Mouse (Mus musculus) E14TG2a.4 (cell line): ENCODE data around the gene Elob.

Experiments
- H3K27me3 ChIP-seq: 2 replicates; pipeline ENCODE4 v1.6.1; 2014; ENCODE audit warnings: low read length, control low read depth; ENCODE audit not compliant: insufficient read depth
- H3K36me3 ChIP-seq: 2 replicates; pipeline ENCODE4 v1.6.1; 2014; ENCODE audit warnings: low read length, control low read depth; ENCODE audit not compliant: insufficient read depth
- H3K4me1 ChIP-seq: replicated peaks from 2 replicates; pipeline ENCODE4 v1.6.1; 2014; ENCODE audit warnings: low read depth, low read length, control low read depth
- H3K4me3 ChIP-seq: replicated peaks from 2 replicates; pipeline ENCODE4 v1.5.1; 2014; ENCODE audit warnings: mild to moderate bottlenecking, low read length
- H3K9me3 ChIP-seq: 2 replicates; pipeline ENCODE4 v1.6.1; 2014; ENCODE audit warnings: low read length, control low read depth
- CTCF ChIP-seq: conservative IDR thresholded peaks from 2 replicates; pipeline ENCODE4 v1.5.1; 2014; ENCODE audit warnings: low read length
- NANOG ChIP-seq: IDR thresholded peaks from 2 replicates; pipeline ENCODE4 v1.6.1; 2014; ENCODE audit warnings: borderline replicate concordance, low read length, mixed read lengths
- POU5F1 ChIP-seq: IDR thresholded peaks from 2 replicates; pipeline ENCODE4 v1.6.1; 2014; ENCODE audit warnings: low read length, borderline replicate concordance

The Elob gene

DNA sequence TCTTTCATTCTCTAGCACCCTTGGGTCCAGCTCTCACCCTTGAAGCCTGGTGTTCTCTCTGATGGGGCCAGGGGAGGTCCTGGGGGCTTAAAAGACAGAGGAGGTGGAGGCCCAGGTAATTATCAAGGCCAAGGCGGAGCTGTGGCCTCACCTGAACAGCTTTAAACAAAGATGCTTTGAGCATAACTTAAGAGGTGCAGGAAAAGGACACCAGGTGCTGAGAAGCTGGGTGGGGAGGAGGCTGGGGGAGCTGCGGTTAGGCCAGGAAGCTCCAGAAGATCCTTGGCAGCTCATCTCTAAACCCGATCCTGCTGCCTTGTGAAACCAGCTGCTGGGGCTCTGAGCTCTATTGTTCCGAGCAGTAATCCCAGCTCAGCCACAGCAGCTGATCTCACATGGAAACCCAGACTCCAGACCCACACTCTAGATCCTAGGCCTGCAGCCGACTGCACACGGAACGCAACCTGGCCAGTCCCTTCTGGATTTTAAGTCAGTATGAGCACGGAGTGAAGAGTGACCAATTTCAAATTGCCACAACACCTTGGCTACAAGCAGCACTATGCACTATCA, 7.2 kb upstream of the Elob start, which contains the start of gene Prss33:
Gene Prss33, minus strand, starts transcription at position 51 of the 570 bp plus-strand sequence.
- H3K27me3 ChIP-seq: peaks cover 17% of the 10 kb centered on the region
- H3K36me3 ChIP-seq: no peaks in the 10 kb centered on the region; the same call in 1 of the 2 replicates
- peaks cover 32% of the 10 kb centered on the region for H3K4me1 ChIP-seq
- H3K9me3 ChIP-seq: no peaks in the 10 kb centered on the region
- H3K4me3 ChIP-seq: peak within 1 kb of the TSS; percentile 67
- TF ChIP-seq POU5F1: no peak
- TF ChIP-seq NANOG: no peak
- no peak for TF ChIP-seq CTCF

DNA sequence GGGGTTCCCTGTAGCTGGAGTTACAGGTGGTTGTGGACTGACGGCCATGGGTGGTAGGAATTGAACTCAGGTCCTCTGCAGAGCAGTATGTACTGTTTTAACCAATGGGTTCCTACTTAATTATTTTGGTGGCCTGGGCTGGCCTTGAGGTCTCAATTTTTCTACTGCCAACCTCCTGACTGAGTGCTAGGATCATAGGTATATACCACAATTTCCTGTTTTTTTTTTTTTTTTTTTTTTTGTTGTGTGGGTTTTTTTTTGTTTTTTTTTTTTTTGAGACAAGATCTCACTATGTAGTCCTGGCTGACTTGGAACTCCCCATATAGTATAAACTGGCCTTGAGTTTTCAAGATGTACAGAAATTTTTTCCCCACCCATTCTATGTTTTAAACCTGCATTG, 2.3 kb upstream of the Elob start:
- peaks cover 13% of the 10 kb centered on the region for H3K27me3 ChIP-seq
- no peak for TF ChIP-seq NANOG
- TF ChIP-seq POU5F1: no peak
- no peak for TF ChIP-seq CTCF
- no peak overlapping the region for H3K4me3 ChIP-seq
- no peaks in the 10 kb centered on the region; the same call in 1 of the 2 replicates for H3K9me3 ChIP-seq
- peaks cover 15% of the 10 kb centered on the region for H3K36me3 ChIP-seq
- peaks cover 51% of the 10 kb centered on the region for H3K4me1 ChIP-seq

DNA sequence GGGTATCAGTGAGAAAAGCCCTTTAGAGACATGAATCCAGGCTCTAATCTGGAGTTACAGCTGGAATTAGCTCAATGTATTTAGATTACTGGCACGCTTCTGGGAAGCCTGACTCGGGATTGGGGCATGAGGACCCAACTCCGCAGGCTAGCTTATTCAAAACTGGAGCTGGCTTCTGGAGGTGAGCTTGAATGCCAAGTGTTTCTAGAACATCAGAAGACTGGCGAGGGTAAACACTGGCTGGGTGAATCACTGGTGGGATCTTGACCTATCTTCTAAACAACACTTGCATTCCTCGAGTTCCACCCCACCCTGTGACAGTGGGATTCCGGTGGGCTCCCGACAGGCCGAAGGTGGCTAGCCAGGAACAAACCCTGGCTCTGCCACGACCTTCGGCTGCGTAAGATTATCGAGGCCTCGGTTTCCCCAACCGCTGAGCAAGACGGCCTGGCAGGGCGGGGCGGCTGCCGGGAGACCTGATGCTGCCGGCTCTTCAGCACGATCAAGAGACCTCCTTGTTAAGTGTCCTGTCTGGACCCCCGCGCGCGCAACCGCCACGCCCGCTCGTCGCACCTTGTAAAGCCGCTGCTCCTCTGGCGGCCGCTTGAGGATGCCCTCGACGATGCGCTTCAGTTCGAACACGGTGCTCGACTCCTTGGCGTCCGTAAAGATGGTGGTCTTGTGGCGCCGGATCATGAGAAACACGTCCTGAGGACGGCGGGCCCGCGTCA, 500 bp downstream of the Elob start:
- TF ChIP-seq POU5F1 (no peak), NANOG (no peak), CTCF (no peak)
- H3K27me3 ChIP-seq: no peaks in the 10 kb centered on the region
- H3K9me3 ChIP-seq: peaks cover 11% of the 10 kb centered on the region; the same call in 1 of the 2 replicates
- peak overlapping the region; percentile 92 for H3K4me3 ChIP-seq
- H3K4me1 ChIP-seq: peaks cover 51% of the 10 kb centered on the region
- H3K36me3 ChIP-seq: peaks cover 43% of the 10 kb centered on the region

GRCm38 (mm10) chr17:23825591-23825990, 3.3 kb downstream of the Elob start:
- Histone ChIP-seq H3K4me1 (peaks cover 80% of the 10 kb centered on the region), H3K9me3 (peaks cover 39% of the 10 kb centered on the region), H3K4me3 (peak overlapping the region; percentile 7; the same call in 1 of the 2 replicates), H3K36me3 (peaks cover 71% of the 10 kb centered on the region), H3K27me3 (no peaks in the 10 kb centered on the region)
- no peak for TF ChIP-seq CTCF

- no peak for TF ChIP-seq POU5F1
- no peak for TF ChIP-seq CTCF
- TF ChIP-seq NANOG: no peak
- Histone ChIP-seq H3K27me3 (no peaks in the 10 kb centered on the region), H3K36me3 (peaks cover 91% of the 10 kb centered on the region), H3K9me3 (peaks cover 59% of the 10 kb centered on the region), H3K4me3 (peak overlapping the region; percentile 55), H3K4me1 (peaks cover 74% of the 10 kb centered on the region)
Observed at GRCm38 (mm10) chr17:23823614-23824013, 5.3 kb downstream of the Elob start.

- Histone ChIP-seq H3K4me3 (peak overlapping the region; percentile 55), H3K36me3 (peaks cover 97% of the 10 kb centered on the region), H3K4me1 (peaks cover 74% of the 10 kb centered on the region), H3K27me3 (no peaks in the 10 kb centered on the region), H3K9me3 (peaks cover 65% of the 10 kb centered on the region)
- TF ChIP-seq POU5F1 (no peak), NANOG (no peak)
Observed at GRCm38 (mm10) chr17:23823018-23823417, 5.9 kb downstream of the Elob start.

- Histone ChIP-seq H3K36me3 (peaks cover 100% of the 10 kb centered on the region), H3K9me3 (peaks cover 74% of the 10 kb centered on the region), H3K4me1 (peaks cover 68% of the 10 kb centered on the region), H3K4me3 (peak overlapping the region; percentile 55), H3K27me3 (no peaks in the 10 kb centered on the region)
- TF ChIP-seq CTCF (no peak), NANOG (no peak), POU5F1 (no peak)
Observed at GRCm38 (mm10) chr17:23822094-23822493, 6.8 kb downstream of the Elob start.

- TF ChIP-seq CTCF (no peak), NANOG (no peak), POU5F1 (no peak)
- Histone ChIP-seq H3K4me3 (peak overlapping the region; percentile 39; the same call in 1 of the 2 replicates), H3K9me3 (peaks cover 88% of the 10 kb centered on the region), H3K27me3 (no peaks in the 10 kb centered on the region), H3K4me1 (peaks cover 55% of the 10 kb centered on the region), H3K36me3 (peaks cover 100% of the 10 kb centered on the region)
Observed at GRCm38 (mm10) chr17:23820731-23821130, 8.2 kb downstream of the Elob start.

- no peak for TF ChIP-seq POU5F1
- TF ChIP-seq CTCF: no peak
- TF ChIP-seq NANOG: no peak
- no peaks in the 10 kb centered on the region for H3K27me3 ChIP-seq
- peaks cover 41% of the 10 kb centered on the region for H3K4me1 ChIP-seq
Observed at GRCm38 (mm10) chr17:23819235-23819634, 9.7 kb downstream of the Elob start.

More at GRCm38 (mm10) chr17:23819235-23819634, 9.7 kb downstream of the Elob start:
- Histone ChIP-seq H3K36me3 (peaks cover 100% of the 10 kb centered on the region), H3K9me3 (peaks cover 99% of the 10 kb centered on the region), H3K4me3 (no peak overlapping the region)
